Mouse (Mus musculus): ENCODE results near the gene Srsf10.
A peak's percentile ranks its signal among the peaks of the same experiment; 100 is the strongest.

GRCm38 (mm10) chr4:135873526-135874202, 18.1 kb downstream of the Srsf10 start, which contains the start of gene Pnrc2:
- TF ChIP-seq CTCF (IDR thresholded peaks at IDR 0.05; ENCODE audit: borderline replicate concordance, insufficient read depth, low read length): no peak
- TF ChIP-seq POLR2A (IDR thresholded peaks at IDR 0.05; ENCODE audit: low read depth, low read length): peak; percentile 92
